Mouse (Mus musculus) intestine, embryonic 14.5 days (tissue): ENCODE measurements around the gene Lipa. TPM values are rescaled to one million over a fixed set of nuclear protein-coding genes. Genes with fewer than 3 reads are reported as not detected.

Experiments used
- ATAC-seq: fragments of 200-750 bp; cut with Nextera tagmentation; replicated peaks from 2 replicates; pipeline ENCODE4 v1.8.0; 2017; ENCODE audit warnings: low read depth, moderate number of reproducible peaks, moderate TSS enrichment, moderate library complexity; ENCODE audit not compliant: low FRiP score, low TSS enrichment
- DNase-seq: peaks from one replicate; pipeline ENCODE4 v3.0.0-alpha.2; 2018; ENCODE audit warnings: low spot score
- H3K27ac ChIP-seq: fragments of 300-500 bp; sonication (generic); 2 replicates; pipeline ENCODE4 v1.5.1; 2014; ENCODE audit warnings: low read depth, mild to moderate bottlenecking, control low read depth
- H3K27me3 ChIP-seq: fragments of 300-500 bp; sonication (generic); replicated peaks from 2 replicates; pipeline ENCODE4 v1.6.1; 2014; ENCODE audit warnings: low read length, control low read depth; ENCODE audit not compliant: control insufficient read depth, insufficient read depth
- H3K36me3 ChIP-seq: fragments of 300-500 bp; sonication (generic); 2 replicates; pipeline ENCODE4 v1.6.1; 2014; ENCODE audit warnings: low read length, control low read depth; ENCODE audit not compliant: control insufficient read depth, insufficient read depth
- H3K4me1 ChIP-seq: fragments of 300-500 bp; sonication (generic); replicated peaks from 2 replicates; pipeline ENCODE4 v1.6.1; 2014; ENCODE audit warnings: low read length, control low read depth, mixed read lengths; ENCODE audit not compliant: control insufficient read depth, insufficient read depth
- H3K4me2 ChIP-seq: fragments of 300-500 bp; sonication (generic); 2 replicates; pipeline ENCODE4 v1.6.1; 2014; ENCODE audit warnings: low read length
- H3K4me3 ChIP-seq: fragments of 300-500 bp; sonication (generic); 2 replicates; pipeline ENCODE4 v1.5.1; 2014; ENCODE audit warnings: low read depth, low read length, control low read depth, mixed read lengths
- H3K9ac ChIP-seq: fragments of 300-500 bp; sonication (generic); 2 replicates; pipeline ENCODE4 v1.6.1; 2014; ENCODE audit warnings: mild to moderate bottlenecking, low read length
- H3K9me3 ChIP-seq: fragments of 300-500 bp; sonication (generic); 2 replicates; pipeline ENCODE4 v1.6.1; 2016; ENCODE audit warnings: low read length, control low read depth; ENCODE audit not compliant: control insufficient read depth
- WGBS: fragments of 180-500 bp; shearing (Covaris S2); extraction: QIAGEN DNeasy Blood & Tissue Kit; methylation state at CpG from one replicate; pipeline ENCODE4 v1.1.7; 2014; 5-methylcytosine and 5-hydroxymethylcytosine counted together
- polyA plus RNA-seq: library from polyadenylated mRNA; unstranded; fragments of >200 nt; fragmentation: Nextera tagmentation; extraction: Ambion mirVana; gene quantifications from 2 replicates; pipeline ENCODE4 v1.2.1, GENCODE M21; 2014

Lipa gene
- polyA plus RNA-seq, 1 experiment from 2014 or later: 28.2 TPM

GRCm38 (mm10) chr19:34464453-34464852 is 62.8 kb downstream of the Lipa start:
- WGBS: 70% methylated on average over 3 of the region's 3 CpGs

GRCm38 (mm10) chr19:34461451-34462019 is 65.7 kb downstream of the Lipa start:
- WGBS: 74% methylated on average over 1 of the region's 1 CpGs
- Histone ChIP-seq H3K9ac (no peak overlapping the region), H3K4me1 (no peaks in the 10 kb centered on the region), H3K36me3 (no peaks in the 10 kb centered on the region), H3K4me2 (no peak overlapping the region), H3K9me3 (no peaks in the 10 kb centered on the region), H3K27ac (no peak overlapping the region), H3K27me3 (no peaks in the 10 kb centered on the region), H3K4me3 (no peak overlapping the region)
- ATAC-seq (no peak), DNase-seq (no peak)

More at GRCm38 (mm10) chr19:34464453-34464852, 62.8 kb downstream of the Lipa start:
- no peak overlapping the region for H3K27ac ChIP-seq
- DNase-seq (no peak), ATAC-seq (no peak)
- no peaks in the 10 kb centered on the region; the same call in 1 of the 2 replicates for H3K4me1 ChIP-seq
- H3K4me2 ChIP-seq: no peak overlapping the region
- no peak overlapping the region for H3K4me3 ChIP-seq
- no peaks in the 10 kb centered on the region for H3K36me3 ChIP-seq
- H3K27me3 ChIP-seq: no peaks in the 10 kb centered on the region
- no peak overlapping the region for H3K9ac ChIP-seq
- H3K9me3 ChIP-seq: no peaks in the 10 kb centered on the region

GRCm38 (mm10) chr19:34450784-34451370 is 76.4 kb downstream of the Lipa start:
- DNase-seq (no peak), ATAC-seq (no peak)
- WGBS: 58% methylated on average over 1 of the region's 1 CpGs
- no peak overlapping the region for H3K4me2 ChIP-seq
- H3K4me1 ChIP-seq: peaks cover 3% of the 10 kb centered on the region; the same call in 1 of the 2 replicates
- H3K9ac ChIP-seq: no peak overlapping the region
- no peak overlapping the region for H3K27ac ChIP-seq
- no peak overlapping the region for H3K4me3 ChIP-seq
- no peaks in the 10 kb centered on the region for H3K9me3 ChIP-seq
- H3K36me3 ChIP-seq: no peaks in the 10 kb centered on the region
- H3K27me3 ChIP-seq: no peaks in the 10 kb centered on the region

GRCm38 (mm10) chr19:34448851-34449250 is 78.4 kb downstream of the Lipa start:
- 68% methylated on average over 1 of the region's 1 CpGs for WGBS
- no peak overlapping the region for H3K4me3 ChIP-seq
- no peak for ATAC-seq
- H3K27me3 ChIP-seq: no peaks in the 10 kb centered on the region
- no peaks in the 10 kb centered on the region for H3K36me3 ChIP-seq
- peaks cover 4% of the 10 kb centered on the region; the same call in 1 of the 2 replicates for H3K4me1 ChIP-seq
- no peak overlapping the region for H3K4me2 ChIP-seq
- no peak overlapping the region for H3K27ac ChIP-seq
- no peaks in the 10 kb centered on the region for H3K9me3 ChIP-seq
- H3K9ac ChIP-seq: no peak overlapping the region
- DNase-seq: no peak

GRCm38 (mm10) chr19:34445410-34446012 is 81.8 kb downstream of the Lipa start:
- ATAC-seq (no peak), DNase-seq (no peak)
- Histone ChIP-seq H3K9me3 (no peaks in the 10 kb centered on the region), H3K36me3 (no peaks in the 10 kb centered on the region), H3K27ac (peak overlapping the region; percentile 65), H3K9ac (no peak overlapping the region), H3K4me1 (peaks cover 4% of the 10 kb centered on the region; the same call in 1 of the 2 replicates), H3K27me3 (no peaks in the 10 kb centered on the region), H3K4me3 (no peak overlapping the region), H3K4me2 (peak overlapping the region; percentile 33)
- WGBS: 54% methylated on average over 4 of the region's 4 CpGs

GRCm38 (mm10) chr19:34444785-34445184 is 82.5 kb downstream of the Lipa start:
- no peak for ATAC-seq
- Histone ChIP-seq H3K27me3 (no peaks in the 10 kb centered on the region), H3K4me3 (no peak overlapping the region), H3K4me1 (peaks cover 4% of the 10 kb centered on the region; the same call in 1 of the 2 replicates), H3K9me3 (no peaks in the 10 kb centered on the region), H3K36me3 (no peaks in the 10 kb centered on the region), H3K27ac (no peak overlapping the region), H3K4me2 (no peak overlapping the region), H3K9ac (no peak overlapping the region)
- WGBS: 80% methylated on average over 3 of the region's 3 CpGs
- DNase-seq: no peak

Other genes starting within 250 kb of the Lipa start
- gene Fas, start 236.8 kb downstream of the Lipa start, polyA plus RNA-seq: 2.0 and 2.7 TPM in 2 replicates
- gene Ch25h, start 52.3 kb downstream of the Lipa start, polyA plus RNA-seq: 3.2 and 3.3 TPM in 2 replicates
- 8.9 and 10.3 TPM in 2 replicates for gene Ifit2, start 23.2 kb upstream of the Lipa start, polyA plus RNA-seq
- 0.60 and 0.90 TPM in 2 replicates for gene Ifit3, start 56.1 kb upstream of the Lipa start, polyA plus RNA-seq
- 0.18 TPM in 1 of 2 replicates, not detected in the other for gene Ifit1bl1, start 74.5 kb upstream of the Lipa start, polyA plus RNA-seq
- gene Ifit3b, start 80.5 kb upstream of the Lipa start, polyA plus RNA-seq: 0.11 and 0.15 TPM in 2 replicates
- gene Ifit1bl2, start 113.3 kb upstream of the Lipa start, polyA plus RNA-seq: 0.14 and 0.17 TPM in 2 replicates
- gene Ifit1, start 113.4 kb upstream of the Lipa start, polyA plus RNA-seq: 1.7 and 2.2 TPM in 2 replicates
- 3.9 and 5.1 TPM in 2 replicates for gene Slc16a12, start 219.8 kb upstream of the Lipa start, polyA plus RNA-seq